Mouse (Mus musculus): Measurements from ENCODE around the gene Slc35b4. TPM values are rescaled to one million over a fixed set of nuclear protein-coding genes. Genes with fewer than 3 reads are reported as not detected.

The Slc35b4 gene
- 31.8 and 32.2 TPM in 2 replicates for total RNA-seq (2017)

DNA sequence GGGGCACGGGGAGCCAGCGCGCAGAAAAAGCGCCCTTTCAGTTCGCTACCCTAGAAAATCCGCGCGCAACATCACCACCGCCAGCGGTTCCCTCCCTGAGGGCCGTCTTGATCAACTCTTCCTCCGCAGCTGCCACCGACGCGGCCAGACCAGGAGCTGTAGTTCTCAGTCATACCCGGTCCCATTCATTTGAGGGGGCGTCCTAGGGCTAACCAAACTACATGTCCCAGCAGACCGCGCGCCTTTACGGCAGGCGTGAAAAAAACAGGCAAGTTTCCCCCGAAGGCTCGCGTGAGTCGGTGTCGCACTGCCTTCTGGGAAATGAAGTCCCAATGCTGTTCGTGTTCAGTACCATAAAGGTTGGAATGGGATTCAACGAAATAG lies at the start of gene Slc35b4:
Gene Slc35b4, minus strand, starts transcription at position 248 of the 384 bp plus-strand sequence.
- peak; percentile 97 to 98 for ATAC-seq (replicated peaks in 1 of 2; ENCODE audit: insufficient read depth in 1 of 2, low FRiP score in 2 of 2, low TSS enrichment in 1 of 2, low read depth in 1 of 2, poor library complexity in 2 of 2, severe bottlenecking in 2 of 2)

DNA sequence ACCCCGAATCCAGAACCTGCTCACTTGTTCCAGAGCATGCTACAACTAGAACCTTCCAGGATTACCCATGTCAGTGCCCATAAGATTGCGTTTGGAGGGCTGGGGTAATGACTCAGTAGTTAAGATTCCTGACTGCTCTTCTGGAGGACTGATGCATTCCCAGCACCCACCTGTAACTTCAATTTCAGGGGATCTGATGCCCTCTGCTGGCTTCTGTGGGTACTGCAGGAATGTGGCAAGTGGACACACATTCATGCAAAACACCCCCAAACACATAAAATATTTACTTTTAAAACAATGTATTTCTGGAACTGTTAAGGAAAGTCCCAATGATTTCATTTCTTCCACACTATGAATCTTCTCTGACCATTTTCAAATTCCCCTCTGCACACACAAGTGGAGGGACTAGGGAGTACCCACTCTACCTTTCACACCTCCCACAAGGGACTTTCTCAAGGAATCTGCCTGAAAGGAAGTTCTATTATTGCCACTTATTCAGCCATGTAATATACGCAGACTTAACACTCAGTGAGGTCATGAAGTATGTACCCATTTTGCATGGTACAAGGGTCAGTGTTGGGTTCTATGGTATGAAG lies 48.2 kb upstream of the Slc35b4 start:
- no peak for ATAC-seq (replicated peaks in 1 of 2; ENCODE audit: insufficient read depth in 1 of 2, low FRiP score in 2 of 2, low TSS enrichment in 1 of 2, low read depth in 1 of 2, poor library complexity in 2 of 2, severe bottlenecking in 2 of 2)

DNA sequence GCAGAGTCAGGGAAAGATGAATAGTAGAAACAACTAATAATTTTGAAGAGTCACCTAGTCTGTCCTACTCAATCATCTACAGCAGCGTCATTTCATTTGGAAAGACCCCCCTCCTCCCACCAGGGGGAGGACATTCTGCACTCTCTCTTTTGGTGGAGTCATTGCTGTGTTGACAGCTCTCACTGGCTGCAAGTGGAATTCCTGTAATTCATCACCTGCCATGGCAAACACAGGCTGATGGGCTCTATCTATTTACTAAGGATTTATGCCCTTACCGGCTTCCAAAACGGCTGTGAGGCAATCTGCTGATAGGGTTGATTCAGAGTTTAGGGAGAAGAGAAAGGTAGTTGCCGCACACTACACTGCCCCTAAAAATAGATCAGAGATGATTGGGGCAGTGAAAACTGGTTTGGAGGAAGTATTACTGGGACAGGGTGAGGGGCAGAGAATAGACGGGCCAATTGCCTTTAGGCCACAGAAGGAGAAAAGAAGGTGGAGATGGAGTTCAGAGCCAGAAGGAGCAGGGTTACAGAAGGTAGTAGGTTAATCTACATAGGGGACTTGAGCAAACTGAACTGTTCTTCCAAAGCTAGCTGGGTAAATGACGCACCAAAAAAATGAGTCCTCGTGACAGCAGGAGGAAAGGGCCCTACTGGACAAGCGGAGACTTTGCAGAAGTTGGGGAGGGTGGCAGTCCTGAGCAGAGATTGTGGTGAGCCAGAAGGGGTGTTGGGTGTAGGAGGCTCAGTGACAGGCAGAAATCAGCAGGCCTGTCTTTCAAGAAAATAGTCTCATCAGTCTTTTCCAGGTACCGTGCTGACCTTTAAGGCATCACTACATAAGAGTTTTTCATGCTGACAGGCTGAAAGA lies 39.8 kb upstream of the Slc35b4 start:
- peak; percentile 68 to 82; a peak in 3 of 4 replicates for ATAC-seq (replicated peaks in 1 of 2; ENCODE audit: insufficient read depth in 1 of 2, low FRiP score in 2 of 2, low TSS enrichment in 1 of 2, low read depth in 1 of 2, poor library complexity in 2 of 2, severe bottlenecking in 2 of 2)

DNA sequence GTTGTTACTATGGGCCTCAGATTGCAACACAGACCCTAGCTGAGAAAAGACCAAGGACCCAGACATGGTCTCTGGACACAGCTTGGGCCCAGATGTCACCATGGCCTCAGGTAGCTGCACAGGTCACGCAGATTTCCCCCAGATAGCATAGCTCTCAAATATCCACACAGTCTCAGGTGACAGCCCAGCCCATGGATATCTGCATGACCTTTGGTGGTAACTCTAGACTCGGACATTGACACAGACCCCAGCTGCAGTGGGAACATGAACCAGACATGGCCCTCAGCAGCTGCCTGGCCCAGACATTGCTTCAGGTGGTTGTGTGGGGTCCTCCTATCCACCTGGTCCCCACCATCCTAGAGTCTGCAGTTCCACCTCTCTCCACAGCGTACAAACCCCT lies 28.8 kb upstream of the Slc35b4 start:
- no peak for ATAC-seq (replicated peaks in 1 of 2; ENCODE audit: insufficient read depth in 1 of 2, low FRiP score in 2 of 2, low TSS enrichment in 1 of 2, low read depth in 1 of 2, poor library complexity in 2 of 2, severe bottlenecking in 2 of 2)

DNA sequence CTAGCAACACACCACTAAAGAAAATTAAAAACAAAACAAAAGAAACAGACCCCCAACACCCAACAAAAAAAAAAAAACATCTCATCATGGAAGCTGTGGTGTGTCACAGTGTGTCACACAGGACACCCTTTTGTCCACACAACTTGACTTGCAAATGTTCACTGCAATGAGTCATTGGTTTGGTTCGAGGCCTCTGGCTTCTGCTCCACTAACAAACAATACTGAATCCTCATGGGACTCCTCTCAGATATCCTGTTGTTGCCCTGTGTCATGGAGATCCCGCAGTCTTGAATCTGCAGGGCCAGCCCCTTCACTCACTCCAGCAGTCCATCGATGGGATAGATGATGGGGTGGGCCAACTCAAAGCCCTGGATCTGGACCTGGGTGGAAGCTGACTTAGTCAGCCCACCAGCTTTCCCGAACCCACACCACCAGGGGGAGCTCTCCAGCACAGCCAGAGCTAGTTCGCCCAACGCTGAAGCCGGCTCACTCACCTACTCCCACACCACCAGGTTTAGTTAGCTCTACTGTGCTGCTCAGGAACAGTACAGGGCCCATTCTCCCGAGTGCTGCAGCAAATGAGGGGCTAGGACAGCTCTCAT lies 28.2 kb upstream of the Slc35b4 start:
- ATAC-seq (replicated peaks in 1 of 2; ENCODE audit: insufficient read depth in 1 of 2, low FRiP score in 2 of 2, low TSS enrichment in 1 of 2, low read depth in 1 of 2, poor library complexity in 2 of 2, severe bottlenecking in 2 of 2) = 0 out of 4 replicates have a peak, but pooled peaks of 1 of the 2 experiments have one; percentile 32

DNA sequence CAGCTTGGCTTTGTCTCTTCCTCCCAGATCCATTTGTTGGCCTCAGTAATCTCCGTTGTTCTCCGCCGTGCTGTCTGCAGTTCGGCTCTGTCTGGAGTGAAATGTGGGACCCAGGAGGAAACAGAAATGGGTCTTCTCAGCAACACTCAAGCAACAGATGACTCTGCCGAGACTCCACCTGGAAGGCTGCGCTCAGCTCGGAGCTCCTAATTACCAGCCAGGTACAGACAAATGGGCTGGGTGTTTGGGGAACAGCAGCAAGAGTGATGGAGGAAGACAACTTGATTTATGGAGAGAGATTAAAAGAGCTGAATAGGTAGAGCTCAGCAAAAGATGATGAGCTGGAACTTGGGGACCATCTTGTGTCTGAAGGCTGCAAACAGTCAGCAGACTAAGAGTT lies 26.6 kb upstream of the Slc35b4 start:
- no peak for ATAC-seq (replicated peaks in 1 of 2; ENCODE audit: insufficient read depth in 1 of 2, low FRiP score in 2 of 2, low TSS enrichment in 1 of 2, low read depth in 1 of 2, poor library complexity in 2 of 2, severe bottlenecking in 2 of 2)

DNA sequence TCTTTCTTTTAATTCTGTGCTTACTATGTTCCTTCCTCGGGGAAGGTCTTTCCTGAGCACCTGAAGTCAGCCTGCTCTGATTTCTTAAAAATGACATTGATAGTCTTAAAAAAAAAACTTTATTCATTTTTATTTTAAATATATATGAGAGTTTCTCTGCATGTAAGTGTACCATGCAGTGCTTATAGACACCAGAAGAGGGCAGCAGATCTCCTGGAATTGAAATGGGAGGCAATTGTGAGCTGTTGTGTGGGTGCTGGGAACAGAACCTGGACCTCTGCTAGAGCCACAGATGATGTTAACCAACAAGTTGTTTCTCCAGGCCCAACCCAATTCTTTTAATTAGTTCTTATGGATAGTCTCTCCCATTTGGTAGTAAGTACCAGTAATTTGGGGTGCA lies 18.1 kb upstream of the Slc35b4 start:
- ATAC-seq (replicated peaks in 1 of 2; ENCODE audit: insufficient read depth in 1 of 2, low FRiP score in 2 of 2, low TSS enrichment in 1 of 2, low read depth in 1 of 2, poor library complexity in 2 of 2, severe bottlenecking in 2 of 2) = no peak

DNA sequence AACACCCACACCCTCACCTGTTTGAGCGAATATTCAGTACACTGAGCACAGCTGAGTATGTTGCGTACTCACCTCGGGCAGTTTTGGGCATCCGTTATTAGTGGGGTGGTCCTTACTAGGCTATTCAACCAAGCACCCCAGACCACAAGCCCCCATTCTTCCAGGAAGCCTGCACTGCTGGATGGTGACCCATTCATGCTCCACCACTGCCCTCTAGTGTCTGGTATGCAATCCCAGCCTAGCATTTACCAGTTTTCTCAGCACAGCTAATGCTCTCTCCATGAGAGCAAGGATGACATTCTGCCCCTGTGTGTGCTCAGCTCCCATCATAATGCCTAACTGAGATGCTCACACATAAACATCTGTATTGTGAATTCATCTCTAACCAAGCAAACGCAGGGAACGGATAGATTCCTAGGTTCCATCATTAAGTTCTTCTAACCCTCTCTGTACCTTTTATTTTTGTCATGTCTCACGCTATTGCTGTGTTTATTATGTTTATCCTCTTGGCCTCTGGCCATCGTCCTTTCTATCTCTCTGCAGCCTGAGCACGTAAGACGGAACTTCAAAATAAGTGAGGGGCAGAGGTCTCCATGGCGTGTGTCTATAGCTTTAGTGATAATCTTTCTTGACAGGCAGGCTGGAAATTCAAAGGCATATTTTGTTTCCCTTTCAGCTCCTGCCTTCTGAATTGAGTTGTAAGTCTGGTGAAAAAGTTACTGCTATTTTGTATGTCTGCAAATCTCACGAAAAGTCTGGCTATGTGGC lies 17.0 kb upstream of the Slc35b4 start:
- ATAC-seq (replicated peaks in 1 of 2; ENCODE audit: insufficient read depth in 1 of 2, low FRiP score in 2 of 2, low TSS enrichment in 1 of 2, low read depth in 1 of 2, poor library complexity in 2 of 2, severe bottlenecking in 2 of 2) = peak; percentile 69 to 84

DNA sequence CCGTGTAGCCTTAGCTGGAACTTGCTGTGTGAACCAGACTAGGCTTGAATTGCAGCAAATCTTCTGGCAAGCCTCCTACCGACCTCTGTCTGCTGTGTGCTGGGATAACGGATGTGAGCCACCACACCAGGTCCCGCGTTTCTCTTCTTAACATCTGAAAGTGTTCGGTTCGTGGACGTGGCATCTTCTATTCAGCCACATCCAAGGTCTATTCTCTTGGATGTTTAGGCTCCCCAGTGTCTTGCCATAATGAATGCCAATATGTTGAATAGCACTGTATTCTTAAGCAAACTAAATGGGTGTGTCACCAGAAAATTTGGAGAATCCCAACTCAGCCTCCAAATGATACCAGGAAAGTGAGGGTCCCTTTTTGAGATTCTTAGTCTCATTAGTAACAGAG lies 14.5 kb upstream of the Slc35b4 start:
- no peak for ATAC-seq (replicated peaks in 1 of 2; ENCODE audit: insufficient read depth in 1 of 2, low FRiP score in 2 of 2, low TSS enrichment in 1 of 2, low read depth in 1 of 2, poor library complexity in 2 of 2, severe bottlenecking in 2 of 2)

DNA sequence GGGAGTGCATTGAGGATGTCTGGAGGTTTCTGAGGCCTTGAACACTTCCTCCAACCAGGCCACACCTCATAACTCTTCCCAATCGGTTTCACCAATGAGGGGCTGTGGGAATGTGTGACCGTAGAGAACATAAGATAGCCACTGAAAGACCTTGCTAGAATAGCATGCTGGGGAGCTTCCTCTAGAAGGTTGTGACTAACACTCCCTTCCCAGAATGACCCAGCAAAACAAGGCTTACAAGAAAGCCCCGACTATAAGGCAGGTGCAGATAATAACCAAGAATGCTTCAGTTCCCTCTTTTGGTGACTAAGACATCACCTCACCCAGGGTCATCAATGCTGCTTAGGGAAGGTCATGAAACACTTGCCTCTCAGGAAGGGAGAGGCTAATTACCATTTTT lies 12.6 kb upstream of the Slc35b4 start:
- ATAC-seq (replicated peaks in 1 of 2; ENCODE audit: insufficient read depth in 1 of 2, low FRiP score in 2 of 2, low TSS enrichment in 1 of 2, low read depth in 1 of 2, poor library complexity in 2 of 2, severe bottlenecking in 2 of 2) = no peak

DNA sequence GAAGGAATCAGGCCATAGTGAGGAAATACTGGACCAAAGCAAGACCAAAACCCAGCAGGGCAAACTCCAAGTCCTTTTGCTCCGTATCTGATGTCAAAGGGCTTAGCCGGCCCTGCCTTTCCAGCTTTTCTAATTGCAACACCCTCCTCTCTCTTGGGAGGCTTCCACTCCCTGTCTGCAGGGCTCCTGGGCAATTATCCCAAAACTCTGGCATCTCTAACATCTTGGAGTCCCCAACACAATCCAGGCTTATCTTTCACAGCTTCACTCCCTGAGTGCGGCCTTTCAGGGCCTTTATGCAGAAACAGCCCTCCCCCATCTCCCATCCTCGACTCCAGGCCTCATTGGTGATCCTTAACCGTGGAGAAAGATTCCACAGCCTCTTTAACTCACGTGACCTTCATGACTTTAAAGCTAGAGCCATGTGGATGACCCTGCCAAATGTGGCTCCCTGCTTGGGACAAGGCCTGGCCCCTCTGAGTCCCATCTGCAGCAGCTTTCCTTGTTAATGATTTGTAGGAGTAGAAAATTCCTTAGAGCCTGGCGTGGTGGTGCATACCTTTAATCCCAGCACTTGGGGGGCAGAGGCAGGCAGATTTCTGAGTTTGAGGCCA lies 11.2 kb upstream of the Slc35b4 start:
- ATAC-seq (replicated peaks in 1 of 2; ENCODE audit: insufficient read depth in 1 of 2, low FRiP score in 2 of 2, low TSS enrichment in 1 of 2, low read depth in 1 of 2, poor library complexity in 2 of 2, severe bottlenecking in 2 of 2) = no peak

DNA sequence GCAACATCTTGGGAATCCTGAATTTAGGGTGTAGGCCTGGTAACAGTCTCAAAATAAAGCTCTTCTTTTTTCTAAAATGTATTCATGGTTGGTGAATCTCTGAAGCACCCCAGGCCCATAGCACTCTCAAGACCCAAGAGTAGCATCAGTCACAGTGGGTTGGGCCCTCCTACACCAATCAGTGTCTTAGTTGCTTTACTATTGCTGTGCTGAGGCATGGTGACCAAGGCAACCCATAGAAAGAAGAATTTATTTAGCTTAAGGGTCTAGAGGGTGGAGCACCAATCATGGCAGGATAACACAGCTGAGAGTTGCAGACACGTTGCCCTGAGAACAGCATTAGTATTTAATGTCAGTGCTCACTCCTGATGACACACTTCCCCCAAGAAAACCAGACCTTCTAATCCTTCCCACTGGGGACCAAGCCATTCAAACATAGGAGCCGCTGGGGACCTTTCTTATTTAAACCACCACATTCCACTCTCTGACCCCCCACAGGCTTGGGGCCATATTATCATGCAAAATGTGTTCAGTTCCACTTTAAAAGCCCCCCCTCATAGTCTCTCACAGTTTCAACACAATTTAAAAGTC lies 10.5 kb upstream of the Slc35b4 start:
- ATAC-seq (replicated peaks in 1 of 2; ENCODE audit: insufficient read depth in 1 of 2, low FRiP score in 2 of 2, low TSS enrichment in 1 of 2, low read depth in 1 of 2, poor library complexity in 2 of 2, severe bottlenecking in 2 of 2) = no peak

DNA sequence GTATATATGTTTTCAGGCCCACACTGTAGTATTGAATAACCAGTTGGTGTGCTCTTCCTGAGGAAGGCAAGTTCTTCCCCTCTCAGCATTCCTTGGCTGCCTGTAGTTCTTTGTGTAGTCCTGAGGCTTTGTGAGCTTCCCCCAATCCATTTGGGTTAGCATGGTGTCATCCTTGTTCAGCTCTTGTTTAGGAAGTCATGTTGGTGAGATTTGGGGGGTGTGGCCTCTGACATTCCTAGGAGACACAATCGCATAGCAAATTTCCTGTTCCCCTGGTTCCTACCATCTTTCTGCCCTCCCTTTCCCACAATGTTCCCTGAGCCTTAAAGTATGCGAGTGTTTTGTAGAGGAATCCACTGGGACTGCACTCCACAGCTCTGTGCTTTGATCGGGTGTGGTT lies 6.4 kb upstream of the Slc35b4 start:
- ATAC-seq (replicated peaks in 1 of 2; ENCODE audit: insufficient read depth in 1 of 2, low FRiP score in 2 of 2, low TSS enrichment in 1 of 2, low read depth in 1 of 2, poor library complexity in 2 of 2, severe bottlenecking in 2 of 2) = no peak

DNA sequence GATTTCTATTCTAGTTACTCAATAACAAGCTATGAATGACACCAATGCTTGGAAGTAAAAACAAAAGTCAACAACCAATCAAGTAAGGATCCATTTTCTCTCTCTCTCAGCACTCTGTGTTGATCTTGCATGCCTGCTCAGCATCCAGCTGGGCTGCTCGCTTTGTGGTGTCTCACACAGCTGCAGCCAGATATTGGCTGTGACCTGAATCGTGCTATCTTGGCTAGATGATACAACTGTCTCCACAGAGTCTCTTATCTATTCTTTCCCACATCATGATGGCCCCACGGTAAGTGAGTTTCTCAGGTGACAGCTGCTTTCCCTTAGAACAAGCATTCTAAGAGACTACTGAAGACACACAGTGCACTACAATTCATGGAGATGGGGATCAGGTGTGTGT lies 5.0 kb upstream of the Slc35b4 start:
- no peak for ATAC-seq (replicated peaks in 1 of 2; ENCODE audit: insufficient read depth in 1 of 2, low FRiP score in 2 of 2, low TSS enrichment in 1 of 2, low read depth in 1 of 2, poor library complexity in 2 of 2, severe bottlenecking in 2 of 2)

DNA sequence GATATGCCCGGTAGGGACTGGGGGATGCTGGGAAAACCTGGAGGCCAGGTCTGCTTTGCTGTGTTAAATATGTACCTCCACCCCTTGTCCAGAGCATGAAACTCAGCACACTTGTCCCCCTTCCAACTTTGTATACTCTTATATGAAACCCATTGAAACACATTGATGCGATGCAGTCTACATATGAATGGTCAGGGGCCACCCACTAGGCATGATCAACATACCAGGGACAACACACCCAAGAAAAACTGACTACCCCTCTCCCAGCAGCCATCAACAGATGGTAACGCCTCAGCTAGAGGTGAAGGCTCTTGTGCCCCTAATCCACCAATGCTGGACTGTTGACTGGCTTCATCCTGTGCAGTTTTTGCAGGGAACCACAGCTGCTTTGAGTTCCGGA lies 3.0 kb upstream of the Slc35b4 start:
- no peak for ATAC-seq (replicated peaks in 1 of 2; ENCODE audit: insufficient read depth in 1 of 2, low FRiP score in 2 of 2, low TSS enrichment in 1 of 2, low read depth in 1 of 2, poor library complexity in 2 of 2, severe bottlenecking in 2 of 2)

DNA sequence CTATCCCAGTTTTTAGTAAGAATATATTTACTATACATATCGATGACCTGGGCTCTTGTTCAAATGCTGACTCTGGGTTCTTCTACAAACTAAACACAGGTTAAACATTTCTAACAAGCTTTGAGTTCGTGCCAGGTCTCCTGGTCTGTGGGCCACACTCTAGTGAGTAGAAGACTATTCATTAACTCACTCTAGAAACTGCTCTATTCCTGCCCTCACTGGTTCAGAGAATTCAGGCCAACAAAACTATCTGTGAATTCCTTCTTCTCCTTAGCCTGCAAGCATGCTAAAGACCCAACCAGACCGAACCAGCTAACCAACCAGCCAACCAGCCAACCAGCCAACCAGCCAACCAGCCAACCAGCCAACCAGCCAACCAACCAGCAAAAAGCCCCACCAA lies 2.1 kb upstream of the Slc35b4 start:
- no peak for ATAC-seq (replicated peaks in 1 of 2; ENCODE audit: insufficient read depth in 1 of 2, low FRiP score in 2 of 2, low TSS enrichment in 1 of 2, low read depth in 1 of 2, poor library complexity in 2 of 2, severe bottlenecking in 2 of 2)

Data from hematopoietic stem cell, adult 5-6 weeks (primary cell).